Mouse (Mus musculus): ENCODE results near the gene Olfr693. TPM values are rescaled to one million over a fixed set of nuclear protein-coding genes. Genes with fewer than 3 reads are reported as not detected.

The Olfr693 gene
- total and polyA plus RNA-seq, 3 experiments, result not detected

DNA sequence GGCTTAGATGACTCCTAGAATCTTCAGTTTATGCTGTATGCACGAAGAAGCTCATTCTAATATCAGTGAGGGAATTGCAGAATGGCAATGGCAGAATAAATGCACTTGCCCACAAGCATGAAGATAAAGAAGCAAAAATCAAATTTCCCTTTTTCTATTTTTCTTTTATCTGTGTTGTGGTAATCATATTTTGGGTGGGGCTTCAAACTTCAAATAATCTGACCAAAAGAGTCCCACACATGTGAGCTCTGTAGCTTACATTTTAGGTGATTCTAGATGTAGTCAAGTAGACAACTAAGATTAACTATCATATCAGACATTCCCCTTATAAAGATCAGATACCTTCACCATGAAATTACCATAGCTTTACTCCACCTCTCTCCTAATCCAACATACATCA is 30.6 kb downstream of the Olfr693 start (continued):
- no peak for TF ChIP-seq RAD21 (IDR thresholded peaks at IDR 0.05; ENCODE audit: low read depth, low read length)
- no peak for TF ChIP-seq HCFC1 (IDR thresholded peaks at IDR 0.05; ENCODE audit: low read depth, low read length)
- no peak for TF ChIP-seq NELFE (IDR thresholded peaks at IDR 0.05; ENCODE audit: low read depth, low read length)
- TF ChIP-seq MAX (IDR thresholded peaks at IDR 0.05; ENCODE audit: low read length), result no peak

DNA sequence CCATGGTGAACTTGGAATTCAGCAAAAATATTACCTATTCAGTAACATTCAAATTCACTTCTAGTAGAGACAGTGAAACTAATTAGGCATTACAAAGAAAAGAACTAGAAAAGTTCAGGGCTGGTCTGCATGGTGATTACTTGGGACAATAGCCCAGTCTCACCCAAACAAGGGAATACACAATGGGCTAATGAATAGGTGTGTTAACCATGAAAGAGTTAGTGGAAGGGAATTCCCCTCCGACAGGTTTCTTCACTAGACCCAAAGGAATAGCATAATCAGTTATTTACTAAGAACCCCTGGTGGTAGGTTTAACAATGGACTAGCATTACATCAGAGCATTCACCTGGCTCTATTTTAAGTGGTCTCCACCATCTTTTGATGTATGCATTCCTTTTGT is 35.1 kb downstream of the Olfr693 start:
- H3K4me3 ChIP-seq (ENCODE audit: control insufficient read depth in 1 of 2, insufficient read depth in 1 of 2, low read depth in 2 of 2, low read length in 2 of 2), result no peak overlapping the region
- no peaks in the 10 kb centered on the region for H3K27me3 ChIP-seq (ENCODE audit: control insufficient read depth in 1 of 2, insufficient read depth in 2 of 2, low read length in 2 of 2)
- no peaks in the 10 kb centered on the region for H3K79me2 ChIP-seq (ENCODE audit: control insufficient read depth, insufficient read depth, low read length, poor library complexity)
- peaks cover 0 to 8% of the 10 kb centered on the region in 2 experiments; a peak in 2 of 4 replicates for H3K4me1 ChIP-seq (ENCODE audit: control insufficient read depth in 1 of 2, insufficient read depth in 2 of 2, low read length in 2 of 2)
- H3K36me3 ChIP-seq (ENCODE audit: control insufficient read depth in 1 of 2, insufficient read depth in 2 of 2, low read length in 2 of 2), result peaks cover 0 to 19% of the 10 kb centered on the region in 2 experiments; a peak in 2 of 4 replicates
- H3K27ac ChIP-seq (ENCODE audit: control insufficient read depth, low read depth, low read length), result no peak overlapping the region
- no peak for DNase-seq (ENCODE audit: low read depth, low spot score)
- H3K9ac ChIP-seq (ENCODE audit: control insufficient read depth, low read depth, low read length, poor library complexity, severe bottlenecking), result no peak overlapping the region
- TF ChIP-seq KAT2A (conservative IDR thresholded peaks at IDR 0.05; ENCODE audit: low read depth, low read length), result no peak
- TF ChIP-seq ZKSCAN1 (IDR thresholded peaks at IDR 0.05; ENCODE audit: low read depth, low read length), result no peak
- no peak for TF ChIP-seq ZNF384 (IDR thresholded peaks at IDR 0.05; ENCODE audit: low read depth, low read length)
- TF ChIP-seq MEF2A (IDR thresholded peaks at IDR 0.05; ENCODE audit: extremely low read depth, insufficient replicate concordance, low read depth, low read length, poor library complexity, severe bottlenecking), result no peak
- TF ChIP-seq GATA1 (IDR thresholded peaks at IDR 0.05; ENCODE audit: low read depth, low read length), result no peak
- no peak for TF ChIP-seq SMC3 (IDR thresholded peaks at IDR 0.05; ENCODE audit: low read depth, low read length)
- no peak for TF ChIP-seq NELFE (IDR thresholded peaks at IDR 0.05; ENCODE audit: low read depth, low read length)
- H3K9me3 ChIP-seq (replicated peaks; ENCODE audit: insufficient read depth, low read length), result no peaks in the 10 kb centered on the region

DNA sequence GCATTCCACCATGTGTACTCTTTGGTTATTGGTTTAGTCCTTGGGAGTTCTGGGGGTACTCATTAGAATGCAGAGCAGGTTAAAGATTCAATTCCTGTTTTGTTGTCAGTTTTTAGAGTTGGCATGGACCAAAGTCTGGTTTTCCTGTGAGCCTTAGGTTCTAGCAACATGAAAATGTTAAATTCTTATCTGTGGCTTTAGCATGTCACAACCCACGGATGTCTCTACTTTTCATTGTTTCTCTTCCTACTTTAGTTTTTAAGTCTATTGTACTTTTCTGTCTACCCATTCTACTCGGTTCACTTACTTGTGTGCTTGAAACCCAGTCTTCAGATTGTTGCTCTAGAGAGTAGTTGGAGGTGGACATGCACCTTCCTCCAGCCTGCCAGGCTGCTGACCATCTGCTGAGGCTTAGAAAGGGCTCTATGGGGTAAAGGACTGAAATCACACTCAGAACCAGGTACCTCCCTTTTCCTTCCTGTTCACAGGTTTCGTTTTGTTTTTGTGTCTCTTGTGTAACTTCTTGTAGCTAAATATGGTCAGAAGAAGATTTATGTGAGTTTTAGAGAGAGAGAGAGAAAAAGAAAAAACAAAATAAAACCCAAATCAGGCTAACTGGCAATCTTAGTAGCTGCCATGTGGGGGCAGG is 36.0 kb downstream of the Olfr693 start:
- no peak overlapping the region for H3K9ac ChIP-seq (ENCODE audit: control insufficient read depth, low read depth, low read length, poor library complexity, severe bottlenecking)
- H3K27me3 ChIP-seq (ENCODE audit: control insufficient read depth in 1 of 2, insufficient read depth in 2 of 2, low read length in 2 of 2), result no peaks in the 10 kb centered on the region
- H3K27ac ChIP-seq (ENCODE audit: control insufficient read depth, low read depth, low read length), result no peak overlapping the region
- TF ChIP-seq MYC (IDR thresholded peaks at IDR 0.05; ENCODE audit: low read depth, low read length), result no peak
- TF ChIP-seq ZMIZ1 (IDR thresholded peaks at IDR 0.05; ENCODE audit: low read depth, low read length), result no peak
- TF ChIP-seq USF1 (IDR thresholded peaks at IDR 0.05; ENCODE audit: low read depth, low read length), result no peak
- TF ChIP-seq RAD21 (IDR thresholded peaks at IDR 0.05; ENCODE audit: low read depth, low read length), result no peak
- TF ChIP-seq GATA1 (IDR thresholded peaks at IDR 0.05; ENCODE audit: low read depth, low read length), result no peak
- no peak for TF ChIP-seq POLR2A (IDR thresholded peaks at IDR 0.05; ENCODE audit: control insufficient read depth in 1 of 2, insufficient read depth in 1 of 2, low read depth in 1 of 2, low read length in 2 of 2, poor library complexity in 1 of 2)
- no peak for TF ChIP-seq MEF2A (IDR thresholded peaks at IDR 0.05; ENCODE audit: extremely low read depth, insufficient replicate concordance, low read depth, low read length, poor library complexity, severe bottlenecking)
- no peak for TF ChIP-seq ETS1 (IDR thresholded peaks at IDR 0.05; ENCODE audit: low read depth, low read length)
- TF ChIP-seq ZKSCAN1 (IDR thresholded peaks at IDR 0.05; ENCODE audit: low read depth, low read length), result no peak
- no peak for TF ChIP-seq ZNF384 (IDR thresholded peaks at IDR 0.05; ENCODE audit: low read depth, low read length)
- TF ChIP-seq TCF12 (IDR thresholded peaks at IDR 0.05; ENCODE audit: low read depth, low read length), result no peak
- no peak for TF ChIP-seq KAT2A (conservative IDR thresholded peaks at IDR 0.05; ENCODE audit: low read depth, low read length)
- TF ChIP-seq POLR2AphosphoS2 (IDR thresholded peaks at IDR 0.05; ENCODE audit: low read length), result no peak
- no peak for TF ChIP-seq BHLHE40 (IDR thresholded peaks at IDR 0.05; ENCODE audit: borderline replicate concordance, low read depth, low read length)
- H3K9me3 ChIP-seq (replicated peaks; ENCODE audit: insufficient read depth, low read length), result no peaks in the 10 kb centered on the region
- no peak for DNase-seq (ENCODE audit: low read depth, low spot score)
- H3K36me3 ChIP-seq (ENCODE audit: control insufficient read depth in 1 of 2, insufficient read depth in 2 of 2, low read length in 2 of 2), result peaks cover 0 to 9% of the 10 kb centered on the region in 2 experiments; a peak in 2 of 4 replicates
- no peaks in the 10 kb centered on the region for H3K79me2 ChIP-seq (ENCODE audit: control insufficient read depth, insufficient read depth, low read length, poor library complexity)
- H3K4me1 ChIP-seq (ENCODE audit: control insufficient read depth in 1 of 2, insufficient read depth in 2 of 2, low read length in 2 of 2), result peaks cover 0 to 3% of the 10 kb centered on the region in 2 experiments; a peak in 1 of 4 replicates
- no peak overlapping the region for H3K4me3 ChIP-seq (ENCODE audit: control insufficient read depth in 1 of 2, insufficient read depth in 1 of 2, low read depth in 2 of 2, low read length in 2 of 2)
